Comparison of ENCODE assay signal across 12 mouse cellular contexts in genomic region chr11:113468016-113468415, GRCm38 (mm10).
DNase-seq lines count a peak whose midpoint lies in the region; ATAC-seq and TF ChIP-seq lines count a peak whose summit lies in the region.
"Had no signal": no experiment of that assay in that cellular context is flagged by ENCODE, and none has a peak within 500 bp of the region (broad histone marks: within the 10 kb centered on the region; RNA-seq: fewer than 3 reads in every experiment).

No protein-coding gene starts in this region.

- no peaks in the 10 kb centered on the region for H3K9me3 ChIP-seq in embryonic facial prominence, embryonic 10.5 days
- no peaks in the 10 kb centered on the region for H3K9me3 ChIP-seq in forebrain, embryonic 13.5 days (replicated peaks)
- H3K9me3 ChIP-seq in hindbrain, embryonic 15.5 days, result no peaks in the 10 kb centered on the region
- H3K9me3 ChIP-seq in midbrain, postnatal 0 days (ENCODE audit: low read length), result no peaks in the 10 kb centered on the region

- no peaks in the 10 kb centered on the region for H3K36me3 ChIP-seq in embryonic facial prominence, embryonic 10.5 days (replicated peaks)
- H3K36me3 ChIP-seq in forebrain, embryonic 13.5 days (ENCODE audit: poor library complexity, severe bottlenecking), result no peaks in the 10 kb centered on the region
- no peaks in the 10 kb centered on the region for H3K36me3 ChIP-seq in hindbrain, embryonic 15.5 days
- no peaks in the 10 kb centered on the region for H3K36me3 ChIP-seq in midbrain, postnatal 0 days (ENCODE audit: insufficient read depth, low read length)

- H3K27me3 ChIP-seq in embryonic facial prominence, embryonic 10.5 days (replicated peaks; ENCODE audit: low read depth, poor library complexity, severe bottlenecking), result no peaks in the 10 kb centered on the region
- H3K27me3 ChIP-seq in forebrain, embryonic 13.5 days, result no peaks in the 10 kb centered on the region
- H3K27me3 ChIP-seq in hindbrain, embryonic 15.5 days, result no peaks in the 10 kb centered on the region
- H3K27me3 ChIP-seq in midbrain, postnatal 0 days (ENCODE audit: insufficient read depth, low read length), result no peaks in the 10 kb centered on the region

- H3K27ac ChIP-seq in embryonic facial prominence, embryonic 10.5 days (replicated peaks), result peak overlapping the region; percentile 65; the same call in 1 of the 2 replicates
- H3K27ac ChIP-seq in forebrain, embryonic 13.5 days, result peak overlapping the region; percentile 95
- peak overlapping the region; percentile 70 for H3K27ac ChIP-seq in hindbrain, embryonic 15.5 days (replicated peaks)
- H3K27ac ChIP-seq in midbrain, postnatal 0 days (ENCODE audit: low read depth, low read length), result no peak overlapping the region
- H3K27ac ChIP-seq: macrophage had no signal

- no peak overlapping the region for H3K4me3 ChIP-seq in embryonic facial prominence, embryonic 10.5 days
- H3K4me3 ChIP-seq in forebrain, embryonic 13.5 days, result no peak overlapping the region
- H3K4me3 ChIP-seq in hindbrain, embryonic 15.5 days, result no peak overlapping the region
- H3K4me3 ChIP-seq in midbrain, postnatal 0 days (ENCODE audit: low read depth, low read length), result no peak overlapping the region

- no peak for DNase-seq in embryonic facial prominence, embryonic 10.5 days (ENCODE audit: low spot score)
- DNase-seq in midbrain, postnatal 0 days (ENCODE audit: low spot score), result peak; percentile 53
- no peak for DNase-seq in liver
- no peak for DNase-seq in frontal cortex, postnatal 10 days (ENCODE audit: low spot score in 2 of 2)
- DNase-seq in c-Kit-positive CD71-positive TER-119-positive erythroid progenitor cells, embryonic 14.5 days (ENCODE audit: low spot score), result no peak
- DNase-seq: adrenal gland, postnatal 36 days; heart, postnatal 10 days; kidney, postnatal 4 days had no signal

- no peak for TF ChIP-seq CTCF in midbrain, postnatal 0 days (IDR thresholded peaks at IDR 0.05)

- 67% methylated on average over 10 of the region's 10 CpGs for WGBS in embryonic facial prominence, embryonic 10.5 days
- WGBS in forebrain, embryonic 13.5 days, result 8% methylated on average over 10 of the region's 10 CpGs
- 24% methylated on average over 10 of the region's 10 CpGs for WGBS in hindbrain, embryonic 15.5 days
- 28% methylated on average over 10 of the region's 10 CpGs for WGBS in midbrain, postnatal 0 days

- peak; percentile 57 for ATAC-seq in forebrain, embryonic 13.5 days
- peak; percentile 15; the same call in 1 of the 2 replicates for ATAC-seq in hindbrain, embryonic 15.5 days (ENCODE audit: low FRiP score, low read depth)
- no peak for ATAC-seq in midbrain, postnatal 0 days (ENCODE audit: low FRiP score)
- ATAC-seq: intestine, postnatal 0 days had no signal

- H3K9ac ChIP-seq in forebrain, embryonic 13.5 days, result peak overlapping the region; percentile 34; the same call in 1 of the 2 replicates
- H3K9ac ChIP-seq in hindbrain, embryonic 15.5 days, result no peak overlapping the region
- no peak overlapping the region for H3K9ac ChIP-seq in midbrain, postnatal 0 days (replicated peaks; ENCODE audit: low read length, poor library complexity, severe bottlenecking)

- H3K4me1 ChIP-seq in embryonic facial prominence, embryonic 10.5 days, result peaks cover 49% of the 10 kb centered on the region
- H3K4me1 ChIP-seq in forebrain, embryonic 13.5 days, result peaks cover 39% of the 10 kb centered on the region
- H3K4me1 ChIP-seq in hindbrain, embryonic 15.5 days (replicated peaks), result peaks cover 15% of the 10 kb centered on the region
- peaks cover 2% of the 10 kb centered on the region; the same call in 1 of the 2 replicates for H3K4me1 ChIP-seq in midbrain, postnatal 0 days (ENCODE audit: insufficient read depth, low read length)

- peak overlapping the region; percentile 33 for H3K4me2 ChIP-seq in forebrain, embryonic 13.5 days
- H3K4me2 ChIP-seq in hindbrain, embryonic 15.5 days, result no peak overlapping the region; the same call in 1 of the 2 replicates
- H3K4me2 ChIP-seq in midbrain, postnatal 0 days (ENCODE audit: low read depth, low read length, poor library complexity, severe bottlenecking), result no peak overlapping the region
